Mouse (Mus musculus) gastrocnemius, postnatal 10 days (tissue): ENCODE measurements around the gene Uso1. TPM values are rescaled to one million over a fixed set of nuclear protein-coding genes. Genes with fewer than 3 reads are reported as not detected.

Experiments
- DNase-seq: peaks from one replicate; pipeline ENCODE4 v3.0.0; 2021; ENCODE audit warnings: mixed read lengths
- total RNA-seq, 2 experiments: library from RNA; stranded (reverse); gene quantifications; 2 replicates each; pipeline ENCODE4 v1.2.3; 2021

Uso1 gene
- total RNA-seq, 2 experiments from 2014 or later = 63.0 to 68.2 TPM

DNA sequence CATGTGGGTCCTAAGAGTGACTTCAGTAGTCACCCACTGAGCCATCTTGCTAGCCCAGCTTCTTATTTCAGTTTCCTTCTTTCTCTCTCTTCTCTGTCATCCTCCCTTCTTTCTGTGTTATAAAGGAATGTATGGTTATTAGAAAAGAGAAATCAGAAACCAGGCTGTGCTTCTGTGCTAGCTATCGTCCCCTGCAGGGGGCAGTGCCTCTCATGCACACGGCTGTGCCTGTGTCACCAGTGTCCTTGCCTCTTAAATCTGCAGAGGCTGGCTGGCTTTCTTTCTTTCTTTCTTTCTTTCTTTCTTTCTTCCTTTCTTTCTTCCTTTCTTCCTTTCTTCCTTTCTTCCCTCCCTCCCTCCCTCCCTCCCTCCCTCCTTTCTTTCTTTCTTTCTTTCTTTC is 58.0 kb downstream of the Uso1 start:
- DNase-seq = peak; percentile 34

- DNase-seq = no peak
Observed at GRCm38 (mm10) chr5:92196895-92197811, 59.4 kb downstream of the Uso1 start.

GRCm38 (mm10) chr5:92198266-92198665 is 60.5 kb downstream of the Uso1 start:
- DNase-seq = no peak

GRCm38 (mm10) chr5:92204162-92205036 is 66.7 kb downstream of the Uso1 start:
- DNase-seq = no peak

DNA sequence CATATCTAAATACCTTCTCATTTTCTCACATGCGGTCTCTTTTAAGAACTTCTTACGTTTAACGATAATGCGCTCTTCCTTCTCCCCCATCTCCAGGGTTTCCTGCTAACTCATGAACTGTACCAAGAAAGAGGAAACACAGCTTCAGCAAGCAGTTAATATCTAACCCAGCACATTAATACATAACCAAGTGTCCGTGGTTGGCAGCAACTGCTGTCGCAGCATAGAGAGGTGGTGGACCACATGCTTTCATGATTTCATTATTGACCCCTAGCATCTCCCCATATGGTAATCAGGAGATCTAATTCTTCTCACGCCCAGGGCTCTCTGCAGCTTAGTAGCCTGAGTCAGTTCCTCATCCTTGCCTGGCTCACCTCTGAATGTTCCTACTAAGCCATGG is 67.4 kb downstream of the Uso1 start:
- DNase-seq = no peak

DNA sequence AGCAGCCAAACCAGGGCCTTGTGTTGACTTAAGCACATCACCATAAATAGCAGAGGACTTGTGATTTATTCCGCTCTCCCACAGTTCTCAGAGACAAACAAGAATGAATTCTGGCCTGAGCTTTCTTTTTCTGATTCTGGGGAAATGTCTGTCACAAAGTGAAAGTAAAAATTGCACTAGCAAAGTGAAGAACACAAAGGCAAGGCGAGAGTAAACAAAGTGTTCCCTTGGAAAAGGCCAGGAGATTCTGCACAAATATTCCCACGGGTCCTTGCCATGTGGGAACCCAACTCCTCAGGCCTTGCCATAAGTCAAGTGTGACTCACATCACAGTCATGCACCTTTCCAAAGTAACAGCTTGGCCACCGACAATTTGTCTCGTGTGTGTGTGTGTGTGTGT is 68.0 kb downstream of the Uso1 start:
- no peak for DNase-seq

GRCm38 (mm10) chr5:92206121-92206520 is 68.4 kb downstream of the Uso1 start:
- DNase-seq = no peak

DNA sequence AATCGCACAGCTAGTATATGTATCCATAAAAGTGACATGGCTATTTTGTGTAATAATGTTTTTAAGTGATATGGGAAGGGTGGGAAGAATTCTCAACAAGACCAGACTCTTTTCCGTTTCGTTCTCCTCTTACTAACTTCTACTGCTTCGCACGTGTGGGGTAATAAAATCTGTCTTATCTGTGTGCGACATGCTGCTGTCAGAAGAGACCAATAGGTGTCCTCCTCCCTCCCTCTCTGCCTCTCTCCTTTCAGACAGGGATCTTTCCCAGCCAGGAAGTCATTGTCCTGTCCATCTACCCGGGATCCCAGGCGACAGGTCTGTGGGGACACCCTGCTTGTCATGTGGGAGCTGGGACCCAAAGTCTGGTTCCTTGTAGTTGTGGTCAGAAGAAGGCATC is 72.5 kb downstream of the Uso1 start:
- DNase-seq = no peak

- DNase-seq = no peak
Observed at GRCm38 (mm10) chr5:92212231-92212630, 74.5 kb downstream of the Uso1 start.

DNA sequence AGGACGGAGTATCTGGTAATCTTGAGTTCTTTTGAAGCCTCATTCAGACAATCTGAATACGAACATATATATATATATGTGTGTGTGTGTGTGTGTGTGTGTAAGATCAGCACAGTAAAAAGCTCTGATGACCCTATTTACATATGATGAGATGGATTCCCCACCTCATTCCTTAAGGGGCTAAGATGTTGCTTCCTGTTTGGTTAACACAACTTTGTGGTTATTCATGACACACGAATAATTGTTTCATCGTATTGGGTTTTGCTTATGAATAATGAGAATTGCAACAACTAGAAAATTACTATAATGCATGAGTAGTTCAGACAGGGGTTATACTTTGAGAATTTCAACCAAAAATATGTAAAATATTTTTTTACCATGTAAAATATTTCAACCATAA is 77.6 kb downstream of the Uso1 start, which contains the start of gene U90926:
U90926 (minus strand) TSS at position 101 of the 400 bp plus-strand sequence.
- no peak for DNase-seq

DNA sequence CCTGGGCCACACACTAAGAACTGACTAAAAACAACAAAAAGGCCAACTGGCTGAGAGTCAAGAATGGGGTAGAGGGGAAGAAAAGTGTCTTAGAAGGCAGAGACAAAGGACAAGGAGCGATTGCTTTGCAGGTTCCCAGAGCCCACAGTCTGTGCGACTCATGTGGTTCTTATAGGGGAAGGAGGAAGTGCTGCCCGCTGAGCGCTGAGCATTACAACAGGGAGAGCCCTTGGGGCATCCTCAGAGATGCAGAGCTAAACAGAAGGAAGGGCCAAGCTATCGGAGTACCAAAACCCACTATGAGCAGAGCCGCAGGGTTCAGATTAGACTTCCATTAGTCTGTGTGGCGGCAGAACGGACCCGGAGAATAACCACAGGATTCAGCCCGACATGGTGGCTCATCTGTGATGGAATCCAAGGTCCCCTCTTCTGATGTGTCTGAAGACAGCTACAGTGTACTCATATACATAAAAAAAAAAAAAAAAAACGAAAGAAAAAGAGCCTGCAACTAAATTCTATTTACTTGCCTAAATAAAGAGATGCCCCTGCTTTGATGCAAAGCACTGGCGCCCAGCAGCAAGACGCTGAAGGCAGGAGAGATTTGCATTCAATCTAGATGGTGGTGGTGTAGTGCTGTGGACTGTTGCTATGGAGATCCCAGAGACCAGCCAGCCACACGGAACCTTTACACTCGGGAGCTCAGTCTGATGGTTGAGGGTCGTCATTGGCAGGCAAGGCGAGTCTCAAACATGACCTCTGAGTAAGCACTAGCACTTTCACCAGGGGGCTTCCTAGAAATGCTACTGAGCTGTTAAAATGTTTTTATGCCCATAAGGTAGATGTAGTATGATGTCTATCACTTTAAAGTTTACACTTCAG is 81.4 kb downstream of the Uso1 start:
- no peak for DNase-seq

DNA sequence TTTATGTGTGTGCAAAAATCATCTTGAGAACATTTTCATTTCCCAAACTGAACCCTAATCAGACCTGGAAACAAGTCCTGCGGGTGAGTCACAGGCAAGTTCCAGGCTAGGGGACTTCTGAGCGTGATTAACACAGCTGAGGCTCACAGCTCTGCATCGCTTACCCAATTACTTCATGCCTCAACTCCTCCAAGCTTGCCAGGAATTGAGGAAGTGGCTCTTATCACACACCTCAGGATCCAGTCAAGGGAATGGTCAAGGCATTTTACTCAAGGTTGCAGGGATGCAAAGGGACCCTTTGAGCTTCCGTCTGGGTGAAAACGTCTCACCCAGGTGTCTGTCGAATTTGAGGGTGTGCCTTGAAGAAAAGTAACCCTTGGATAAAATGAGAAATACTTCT is 82.1 kb downstream of the Uso1 start:
- DNase-seq = no peak

GRCm38 (mm10) chr5:92220287-92220902 is 82.7 kb downstream of the Uso1 start:
- DNase-seq = no peak

DNA sequence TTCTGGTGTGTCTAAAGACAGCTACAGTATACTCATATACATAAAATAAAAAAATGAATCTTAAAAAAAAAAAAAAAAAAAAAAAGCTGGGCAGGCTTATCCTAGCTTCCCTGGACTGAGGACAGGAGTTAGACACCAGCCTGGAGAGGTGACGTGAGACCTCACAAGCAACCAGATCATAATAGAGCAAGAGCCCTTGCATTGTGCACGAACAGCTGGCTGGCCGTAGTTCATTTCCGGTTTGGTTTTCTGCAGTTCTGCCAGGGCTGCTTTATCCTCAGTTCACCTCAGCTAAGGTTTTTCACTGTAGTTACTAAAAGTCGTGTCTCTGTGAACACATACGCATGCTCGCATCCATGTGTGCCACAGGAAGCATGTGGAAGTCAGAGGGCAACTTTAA is 90.0 kb downstream of the Uso1 start:
- peak; percentile 26 for DNase-seq

- no peak for DNase-seq
Observed at GRCm38 (mm10) chr5:92228776-92229175, 91.0 kb downstream of the Uso1 start.

- no peak for DNase-seq
Observed at GRCm38 (mm10) chr5:92229514-92229913, 91.8 kb downstream of the Uso1 start.

DNA sequence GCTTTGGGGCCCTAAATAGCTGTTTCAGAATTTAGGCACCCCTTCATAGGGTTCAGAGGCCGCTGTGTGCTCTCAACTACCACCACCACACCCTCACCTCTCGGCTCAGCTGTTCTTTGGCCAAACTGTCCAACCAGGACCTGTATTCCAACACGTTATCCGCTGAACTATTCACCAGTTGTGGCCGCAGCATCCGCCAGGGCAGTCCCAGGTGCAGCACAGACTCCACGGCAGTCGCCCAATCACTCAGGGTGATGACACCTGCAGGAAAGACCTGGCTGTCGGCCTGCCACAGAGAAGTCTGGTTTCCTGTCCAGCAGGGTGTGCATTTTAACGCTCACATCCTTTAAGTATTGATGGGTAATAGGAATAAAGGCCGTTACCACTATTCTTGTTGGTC is 92.6 kb downstream of the Uso1 start:
- DNase-seq = no peak

GRCm38 (mm10) chr5:92231836-92232235 is 94.1 kb downstream of the Uso1 start:
- no peak for DNase-seq

DNA sequence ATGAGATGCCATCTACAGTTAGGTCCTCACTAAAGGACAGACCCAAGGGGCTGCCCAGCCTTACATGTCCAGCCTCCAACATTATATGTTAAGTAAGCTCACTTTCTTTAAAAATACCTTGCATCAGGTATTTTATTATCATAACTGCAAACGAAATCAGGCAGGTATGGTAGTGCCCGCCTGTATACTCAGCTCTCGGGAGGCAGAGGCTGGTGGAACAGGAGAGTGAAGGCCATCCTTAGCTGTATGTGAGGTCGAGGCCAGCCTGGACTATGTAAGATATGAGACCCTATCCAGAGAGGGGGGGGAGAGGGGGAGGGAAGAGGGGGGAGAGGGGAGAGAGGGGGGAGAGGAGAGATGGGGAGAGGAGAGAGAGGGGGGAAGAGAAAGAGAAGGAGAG is 95.6 kb downstream of the Uso1 start:
- DNase-seq = no peak

- no peak for DNase-seq
Observed at GRCm38 (mm10) chr5:92234939-92235557, 97.3 kb downstream of the Uso1 start.
